Mouse (Mus musculus) kidney, postnatal 4 days (tissue): Measurements from ENCODE around the gene Klhl2.
A peak's percentile ranks its signal among the peaks of the same experiment; 100 is the strongest.

Experiments used
- DNase-seq, 2 experiments: peaks; one replicate each; pipeline ENCODE4 v3.0.0; 2021; ENCODE audit warnings: mixed read lengths in 2 of 2

Klhl2 gene

DNA sequence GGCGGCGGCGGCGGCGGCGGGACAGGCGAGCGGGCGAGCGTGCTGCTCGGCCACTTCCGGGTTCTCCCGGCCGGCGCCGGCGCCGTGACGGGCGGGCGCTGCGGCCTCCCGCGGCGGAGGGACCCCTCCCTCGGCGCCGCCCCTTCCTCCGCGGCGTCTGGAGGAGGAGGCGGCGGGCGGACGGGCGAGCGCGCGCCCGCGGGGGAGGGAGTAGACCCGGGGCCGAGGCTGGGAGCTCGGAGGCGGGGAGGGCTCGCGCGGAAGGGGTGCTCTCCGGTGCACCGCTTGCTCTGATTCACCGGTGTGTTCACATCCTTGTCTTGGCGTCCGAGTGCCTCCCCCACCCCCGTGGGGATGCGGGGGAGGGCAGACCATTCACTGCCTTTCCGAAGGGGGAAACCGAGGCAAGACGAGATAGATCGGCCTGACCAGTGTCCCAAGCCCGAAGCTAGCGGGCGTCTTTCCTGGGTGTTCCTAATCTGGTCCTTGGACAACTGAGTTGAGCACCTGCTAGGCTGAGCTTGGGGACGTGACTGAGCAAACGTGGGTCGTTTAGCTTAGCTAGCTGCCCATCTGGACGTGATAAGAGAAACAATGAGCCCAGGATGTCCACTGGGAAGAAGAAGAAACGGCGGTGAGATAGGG is at the start of gene Klhl2:
Klhl2 (minus strand) TSS at position 121 of the 645 bp plus-strand sequence.
- peak; percentile 80 to 86 for DNase-seq

DNA sequence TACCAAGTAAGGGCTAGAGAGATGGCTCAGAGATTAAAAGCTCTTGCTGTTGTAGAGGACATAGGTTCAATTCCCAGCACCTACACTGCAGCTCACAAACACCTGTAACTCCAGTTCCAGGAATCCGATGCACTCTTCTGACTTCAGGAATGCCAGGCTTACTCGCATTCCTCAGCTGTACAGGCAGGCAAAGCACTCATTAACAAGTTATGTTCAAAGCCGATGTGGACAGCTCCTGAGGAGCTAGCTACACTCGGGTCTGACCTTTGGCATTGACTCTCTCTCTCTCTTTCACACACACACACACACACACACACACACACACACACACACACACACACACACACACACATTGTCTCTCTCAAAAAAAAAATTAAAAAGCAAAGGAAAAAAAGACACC is 48.9 kb upstream of the Klhl2 start:
- DNase-seq, result no peak

DNA sequence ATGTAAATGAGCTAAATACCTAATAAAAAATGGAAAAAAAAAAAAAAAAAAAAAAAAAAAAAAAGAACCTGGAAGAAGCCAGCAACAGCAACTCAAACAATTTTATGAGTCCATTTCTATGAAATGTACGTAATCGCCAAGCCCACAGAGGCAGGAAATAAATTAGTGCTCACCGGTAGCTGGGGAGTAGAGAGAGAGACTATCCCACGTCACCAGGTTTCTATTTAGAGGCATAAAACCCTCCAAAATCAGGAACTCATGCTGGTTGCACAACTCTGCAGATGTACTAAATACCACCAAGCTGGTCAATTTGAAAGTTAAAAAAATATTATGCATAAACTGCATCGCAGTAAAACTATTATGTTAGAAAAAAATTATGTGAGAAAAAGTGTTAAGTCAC is 46.9 kb upstream of the Klhl2 start:
- no peak for DNase-seq

DNA sequence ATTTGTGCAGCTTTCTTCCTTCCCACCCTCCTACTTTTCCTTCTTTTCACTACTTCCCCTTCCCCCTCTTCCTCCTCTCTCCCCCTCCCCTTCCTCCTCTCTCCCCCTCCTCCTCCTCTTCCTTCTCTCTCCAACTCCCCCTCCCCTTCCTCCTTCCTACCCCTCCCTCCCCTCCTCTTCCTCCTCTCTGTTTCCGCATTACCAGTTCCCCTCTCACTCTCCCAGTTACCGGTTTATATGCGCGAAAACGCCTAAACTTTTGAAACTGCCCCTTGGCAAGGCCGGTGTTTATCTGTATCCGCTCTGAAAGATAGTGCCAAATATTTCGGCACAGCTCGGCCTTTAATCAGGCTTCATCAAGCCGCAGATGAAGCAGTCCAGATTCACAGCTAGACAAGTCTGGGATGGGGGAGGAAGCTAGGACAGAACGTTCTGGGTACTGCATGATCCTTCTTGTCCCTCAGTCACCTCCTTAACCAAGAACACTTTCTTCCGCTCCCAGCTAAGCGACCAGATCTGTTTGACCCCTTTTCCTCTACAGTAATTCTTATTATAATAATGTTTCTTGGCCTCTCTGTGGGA is 30.9 kb upstream of the Klhl2 start:
- peak; percentile 9 to 18 for DNase-seq

DNA sequence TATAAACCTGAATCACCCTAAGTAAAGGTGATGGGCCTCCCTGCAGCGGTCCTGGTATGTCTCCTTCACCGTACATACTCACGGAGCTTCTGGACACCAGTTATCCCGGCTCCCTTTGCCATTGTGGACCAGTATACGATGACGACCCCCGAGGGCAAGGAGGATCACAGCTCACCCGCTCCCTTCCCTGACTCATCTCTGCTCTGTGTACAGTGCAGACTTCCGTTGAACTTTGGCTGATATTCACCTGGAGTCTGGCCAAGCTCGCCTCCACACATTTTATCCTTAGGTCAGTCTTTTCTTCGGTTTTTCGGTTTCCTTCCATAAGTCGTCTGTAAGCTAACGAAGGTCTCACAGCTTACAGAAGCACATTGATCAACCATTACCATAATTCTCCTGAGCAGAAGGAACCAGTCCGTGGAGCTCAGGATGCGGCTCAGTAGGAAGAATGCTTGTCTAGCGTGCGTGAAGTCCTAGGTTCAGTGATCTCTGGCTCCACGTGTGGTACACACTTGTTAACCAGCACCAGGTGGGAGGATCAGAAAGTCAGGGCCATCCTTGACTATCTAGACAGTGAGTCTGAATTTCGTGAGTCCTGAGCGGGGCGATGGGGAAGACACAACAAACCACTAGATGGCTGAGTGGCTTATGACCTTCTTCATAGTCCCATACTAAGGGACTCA is 28.0 kb upstream of the Klhl2 start:
- peak; percentile 19 to 50 for DNase-seq

DNA sequence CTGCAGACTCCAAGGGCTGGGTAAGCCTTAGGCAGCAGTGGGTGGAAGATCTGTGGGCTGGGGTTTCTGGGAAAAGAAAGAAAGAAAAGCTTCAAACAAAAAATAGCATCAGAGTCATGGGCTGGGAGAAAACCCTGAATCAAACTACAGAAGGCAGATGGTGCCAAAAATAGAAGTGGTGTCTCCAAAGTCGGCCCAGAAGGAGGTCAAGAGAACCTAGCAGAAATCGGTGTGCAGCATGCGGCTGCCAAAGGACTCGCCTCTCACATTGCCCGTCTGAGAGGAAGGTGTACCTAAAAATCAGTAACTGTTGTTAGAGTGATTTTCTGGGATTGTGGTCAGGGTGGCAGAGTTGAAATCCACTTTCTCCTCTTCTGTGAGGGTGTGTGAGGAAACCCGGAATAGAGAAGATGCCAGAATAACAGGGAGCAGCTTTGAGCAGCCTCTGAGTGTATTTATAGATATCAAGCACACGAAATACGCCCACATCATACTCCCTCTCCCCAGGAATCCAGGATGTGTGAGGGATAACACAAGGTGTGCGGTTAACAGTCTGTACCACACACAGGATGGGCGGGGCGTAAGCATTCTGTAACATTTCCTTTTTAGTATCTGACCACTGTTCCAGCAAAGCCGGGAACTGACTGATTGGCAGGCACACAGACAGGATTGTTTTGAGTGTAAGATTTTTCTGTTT is 21.8 kb upstream of the Klhl2 start:
- no peak for DNase-seq

DNA sequence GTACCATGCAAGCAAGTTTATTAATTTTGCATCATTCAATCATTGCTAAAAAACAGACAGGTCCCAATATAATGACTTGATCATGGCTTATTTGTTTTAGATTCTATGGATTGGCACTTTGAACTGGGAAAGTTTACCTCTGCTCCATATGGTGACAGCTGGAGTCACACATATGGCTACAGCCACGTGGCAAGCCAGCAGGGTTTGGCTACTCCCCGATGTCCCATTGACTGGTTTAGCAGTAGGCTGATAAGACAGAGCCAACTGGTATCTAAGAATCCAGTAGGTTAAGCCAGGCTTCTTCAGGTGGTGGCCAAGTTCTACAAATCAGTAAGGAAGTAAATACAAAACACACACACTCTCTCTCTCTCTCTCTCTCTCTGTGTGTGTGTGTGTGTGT is 20.4 kb upstream of the Klhl2 start:
- DNase-seq, result no peak

DNA sequence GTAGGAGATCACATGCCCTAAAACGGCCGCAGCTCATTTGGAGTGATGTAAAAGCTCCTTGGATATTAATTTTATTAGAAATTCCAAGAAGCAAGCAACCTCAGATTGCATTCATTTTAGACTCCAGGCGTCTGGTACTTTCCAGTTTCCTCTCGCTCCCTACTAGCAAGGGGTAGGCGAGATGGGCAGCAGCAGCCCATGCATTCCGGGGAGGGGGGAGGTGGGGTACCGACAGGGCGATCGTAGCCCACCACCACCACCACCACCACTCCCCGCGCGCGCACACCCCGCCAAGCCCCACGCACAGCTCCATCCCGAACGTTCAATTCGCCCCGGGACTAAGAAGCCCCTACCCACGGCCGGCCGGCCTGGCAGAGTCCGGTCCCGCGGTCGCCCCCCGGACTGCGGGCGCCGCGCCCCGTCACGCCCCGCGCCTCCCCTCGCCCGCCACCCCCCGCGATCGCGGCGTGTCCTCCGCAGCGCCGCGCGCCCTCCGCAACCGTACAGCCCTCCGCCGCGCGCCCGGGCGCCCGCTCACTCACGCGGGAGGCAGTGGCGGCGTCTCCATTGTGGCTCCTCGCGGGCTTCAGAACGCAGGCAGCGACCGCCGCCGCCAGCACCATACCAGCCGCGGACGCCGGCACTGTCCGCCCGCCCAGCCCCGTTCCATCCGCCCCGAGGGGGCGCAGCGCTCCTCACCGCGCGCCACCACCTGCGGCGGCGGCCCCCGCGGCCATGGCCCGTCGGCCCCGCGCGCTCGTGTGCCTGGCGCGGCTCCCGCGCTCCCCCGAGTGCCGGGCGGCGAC is 523 bp downstream of the Klhl2 start:
- peak; percentile 66 to 78 for DNase-seq

DNA sequence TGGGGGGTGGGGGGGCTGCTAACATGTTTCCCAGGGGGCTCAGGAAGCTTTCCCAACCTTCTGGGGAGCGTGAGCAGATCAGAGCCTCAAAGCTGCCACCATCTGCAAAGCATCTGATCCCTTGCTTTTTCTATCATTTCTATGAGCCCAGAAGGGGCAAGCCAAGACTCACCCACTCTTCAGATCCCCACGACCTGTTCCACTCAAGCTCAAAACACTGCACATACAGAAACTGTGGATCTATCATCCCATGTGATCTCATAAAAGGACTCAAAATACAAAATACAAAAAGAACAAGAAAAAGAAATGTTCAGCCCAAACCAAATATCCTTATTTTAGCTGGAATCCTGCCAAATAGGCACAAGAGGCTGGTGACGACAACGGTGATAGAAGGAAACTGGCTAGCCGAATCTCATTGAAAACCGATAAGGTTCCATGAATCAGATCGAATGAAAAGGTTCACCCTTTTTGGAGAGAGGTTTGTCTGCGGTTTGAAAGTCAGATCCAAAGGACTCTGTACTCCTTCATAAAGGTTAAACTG is 1.5 kb downstream of the Klhl2 start:
- DNase-seq, result no peak

DNA sequence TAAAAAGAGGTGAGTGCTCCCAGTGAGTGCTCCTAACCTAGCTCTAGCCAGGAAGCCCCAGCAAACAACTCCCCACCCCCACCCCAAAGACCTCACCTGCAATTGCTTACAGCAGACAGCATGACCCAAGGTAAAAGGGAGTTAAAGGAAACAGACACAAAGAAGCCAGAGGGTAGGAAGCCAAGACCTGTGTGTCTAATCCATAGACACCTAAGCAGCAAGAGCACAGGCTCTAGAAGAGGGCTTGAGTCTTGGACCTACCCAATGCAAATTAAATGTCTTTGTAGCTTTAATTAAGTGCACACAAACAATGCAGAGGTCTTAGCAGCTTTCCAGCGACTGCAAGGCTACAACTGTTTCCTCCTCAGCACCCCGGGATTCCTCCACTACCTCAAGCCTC is 2.2 kb downstream of the Klhl2 start:
- no peak for DNase-seq

DNA sequence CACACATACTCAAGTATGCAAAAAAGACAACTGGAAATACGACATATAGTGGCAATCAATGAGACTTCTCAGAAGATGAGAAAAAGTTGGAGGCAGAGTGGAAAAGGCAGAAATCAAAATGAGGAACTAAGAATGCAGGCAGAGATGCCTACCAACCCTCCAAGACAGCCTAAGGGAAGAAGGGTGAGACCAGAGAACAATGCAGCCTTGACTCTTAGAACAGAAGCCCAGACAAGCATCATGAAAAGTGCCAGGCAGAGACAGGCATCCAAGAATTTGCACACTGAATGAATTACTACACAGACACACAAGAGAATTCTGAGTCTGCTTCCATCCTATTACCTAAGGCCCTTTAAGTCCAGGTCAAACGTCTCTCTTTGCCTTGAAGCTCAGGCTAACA is 2.6 kb downstream of the Klhl2 start:
- DNase-seq, result no peak

DNA sequence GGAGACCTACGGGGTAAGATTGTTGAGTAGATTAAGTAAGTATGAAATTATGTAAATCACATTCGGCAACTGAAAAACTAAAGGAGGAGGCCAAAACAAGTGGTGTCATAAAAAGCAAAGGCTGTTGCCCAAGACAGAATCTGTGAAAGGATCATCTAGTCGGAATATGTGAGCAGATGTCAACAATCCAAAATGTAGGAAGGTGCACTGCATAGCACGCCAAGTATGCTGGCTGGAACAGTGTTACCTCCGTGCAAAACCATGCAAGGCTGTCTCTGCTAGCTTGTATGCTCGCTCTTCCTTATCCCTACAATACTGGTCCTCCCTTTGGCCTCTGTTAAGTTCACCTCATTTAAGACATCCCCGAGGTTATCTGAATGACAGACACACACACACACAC is 4.5 kb downstream of the Klhl2 start:
- no peak for DNase-seq

DNA sequence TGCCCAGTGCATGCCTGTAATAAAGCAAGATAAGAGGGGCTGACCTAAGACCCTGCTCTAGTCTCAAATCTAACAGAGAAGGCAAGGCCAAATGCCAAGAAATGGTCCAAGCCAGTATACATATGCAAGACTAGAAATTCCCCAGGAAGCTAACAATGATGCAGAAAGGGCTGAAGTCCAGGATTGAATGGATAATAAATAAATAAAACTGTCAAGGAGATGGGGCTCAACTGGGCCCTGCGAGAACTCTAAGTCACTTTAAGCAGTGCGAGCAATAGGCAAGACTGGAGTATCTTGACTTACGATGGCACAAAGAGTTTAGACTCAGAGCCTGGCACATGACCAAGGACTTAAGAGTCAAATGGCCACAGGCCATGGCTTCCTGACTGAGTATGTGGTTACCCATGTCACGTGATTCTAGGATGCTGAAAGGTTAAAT is 5.8 kb downstream of the Klhl2 start:
- DNase-seq, result no peak

DNA sequence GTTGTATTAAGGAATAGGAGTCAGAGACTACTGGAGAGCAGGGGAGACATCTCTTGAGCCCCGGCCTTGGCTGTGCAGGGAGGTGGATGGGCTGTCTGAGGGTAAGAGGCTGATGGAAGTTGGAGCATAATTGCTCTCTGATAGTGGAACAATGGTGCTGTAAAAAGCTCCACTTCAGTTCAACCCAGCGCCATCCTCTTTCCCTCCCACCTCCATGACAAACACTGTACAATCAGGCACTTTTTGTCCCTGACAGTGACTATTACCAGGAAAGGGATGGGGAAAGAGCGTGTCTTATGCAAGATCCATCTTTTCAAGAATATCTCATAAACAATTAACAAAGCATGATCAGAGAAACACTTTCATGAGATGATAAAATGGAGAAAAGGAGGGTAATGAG is 6.6 kb downstream of the Klhl2 start:
- DNase-seq, result no peak

DNA sequence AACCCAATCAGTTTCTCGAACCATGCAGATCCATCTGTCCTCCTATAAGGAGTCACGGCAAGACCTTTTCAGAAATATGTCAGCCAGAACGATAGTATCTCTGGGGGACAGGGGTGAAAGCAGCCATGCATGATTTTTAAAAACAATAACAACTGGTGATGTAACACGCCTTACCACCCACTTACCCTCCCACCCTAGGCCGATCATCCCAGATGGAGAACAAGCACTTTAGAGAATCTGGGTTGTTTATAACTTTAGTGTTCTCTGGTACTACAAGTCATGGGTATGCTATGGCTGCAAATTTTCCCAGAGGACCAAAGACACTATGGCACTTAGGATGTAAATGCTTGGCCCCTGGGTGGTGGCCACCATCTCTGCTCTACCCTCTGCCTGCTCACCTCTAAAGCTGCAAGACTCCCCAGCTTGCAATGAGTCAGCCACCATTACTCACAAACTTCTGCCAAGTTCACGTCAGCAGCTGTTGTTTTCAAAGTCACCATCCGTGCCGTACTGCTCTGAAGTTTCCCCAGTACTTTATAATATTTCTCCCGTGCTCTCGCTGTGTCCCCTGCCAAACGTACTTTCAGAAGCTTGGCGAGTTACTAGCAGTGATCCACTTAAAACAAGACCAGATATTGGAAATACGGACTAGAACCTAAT is 7.9 kb downstream of the Klhl2 start:
- DNase-seq, result peak in 1 of 2 experiments; percentile 37

DNA sequence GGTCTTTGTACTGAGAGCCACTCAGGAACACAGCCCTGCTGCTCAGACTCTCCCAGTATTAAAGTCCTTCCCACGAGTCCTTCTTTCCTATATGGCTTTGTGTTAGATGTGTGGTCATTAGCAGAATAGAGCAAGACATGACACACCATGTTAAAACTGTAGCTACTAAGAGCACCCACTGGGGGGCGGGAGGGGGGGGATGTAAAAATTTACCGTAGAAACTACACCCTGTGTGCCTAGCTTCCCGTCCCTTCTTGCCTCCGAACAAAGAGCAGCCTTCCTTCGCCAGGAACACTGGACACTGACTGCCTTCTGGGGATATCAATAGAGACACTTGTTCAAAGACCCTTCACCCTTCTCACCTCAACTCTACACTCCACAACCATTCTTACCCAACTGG is 10.2 kb downstream of the Klhl2 start:
- DNase-seq, result no peak

DNA sequence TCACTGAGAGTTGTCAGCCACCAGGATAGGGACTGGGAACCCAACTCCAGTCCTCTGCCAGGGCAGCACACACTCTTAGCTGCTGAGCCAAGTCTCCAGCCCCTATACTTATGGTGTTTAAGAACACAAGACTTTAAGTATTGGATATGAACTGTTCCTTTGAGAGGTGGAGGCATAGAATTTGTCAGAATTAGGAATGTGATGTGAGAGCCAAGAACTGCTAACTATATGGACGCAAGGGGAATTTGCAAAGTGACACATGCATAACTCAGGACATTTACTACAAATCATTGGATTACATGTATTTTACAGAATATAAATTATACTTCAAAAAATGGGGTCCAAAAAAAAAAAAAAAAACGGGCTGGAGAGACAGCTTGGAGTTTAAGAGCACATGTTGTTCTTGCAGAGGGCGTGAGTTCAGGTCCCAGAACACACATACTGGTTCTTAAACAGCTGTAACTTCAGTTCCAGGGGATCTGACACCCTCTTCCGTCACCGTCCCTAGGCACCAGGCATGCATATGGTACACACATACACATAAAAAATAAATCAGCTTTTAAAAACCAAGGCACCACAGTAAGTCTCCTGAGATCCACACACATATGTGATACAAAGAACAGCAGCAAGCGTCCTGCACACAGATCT is 14.2 kb downstream of the Klhl2 start:
- no peak for DNase-seq

DNA sequence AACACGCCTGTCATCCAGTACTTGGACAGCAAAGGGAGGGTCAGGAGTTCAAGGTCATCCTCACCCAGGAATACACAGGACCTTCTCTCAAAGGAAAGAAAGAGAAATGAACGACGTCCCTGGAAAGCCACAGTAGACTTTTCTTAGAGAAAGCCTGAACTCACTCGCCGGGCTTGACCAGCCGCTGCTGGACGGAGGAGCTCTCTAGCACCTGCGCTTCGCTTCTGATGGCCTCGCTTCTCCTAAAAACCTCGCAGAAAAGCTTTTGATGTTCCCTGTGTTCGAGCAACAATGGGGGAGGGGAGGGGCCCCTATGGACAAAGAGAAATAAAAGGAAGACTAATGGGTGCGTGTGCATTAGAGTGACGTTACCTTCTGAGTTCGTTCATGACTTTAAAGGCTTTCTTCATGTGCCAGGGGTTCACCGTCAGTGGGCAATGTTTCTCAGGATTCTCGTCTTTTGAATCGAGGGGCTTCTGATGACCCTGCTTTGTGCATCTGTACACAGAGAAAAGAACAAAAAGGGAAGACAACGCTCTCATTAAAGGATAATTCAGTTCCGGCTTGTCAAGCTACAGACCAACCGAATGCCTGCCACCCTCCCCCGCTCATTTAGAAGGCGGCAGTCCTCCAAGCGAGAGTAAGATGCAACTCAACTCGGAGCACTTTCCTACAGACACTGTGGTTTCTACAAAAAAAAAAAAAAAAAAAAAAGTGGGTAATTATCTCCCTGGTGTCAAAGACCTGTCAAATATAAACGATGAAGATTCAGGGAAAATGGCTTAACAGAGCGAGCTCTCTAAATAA is 15.5 kb downstream of the Klhl2 start:
- DNase-seq, result no peak

DNA sequence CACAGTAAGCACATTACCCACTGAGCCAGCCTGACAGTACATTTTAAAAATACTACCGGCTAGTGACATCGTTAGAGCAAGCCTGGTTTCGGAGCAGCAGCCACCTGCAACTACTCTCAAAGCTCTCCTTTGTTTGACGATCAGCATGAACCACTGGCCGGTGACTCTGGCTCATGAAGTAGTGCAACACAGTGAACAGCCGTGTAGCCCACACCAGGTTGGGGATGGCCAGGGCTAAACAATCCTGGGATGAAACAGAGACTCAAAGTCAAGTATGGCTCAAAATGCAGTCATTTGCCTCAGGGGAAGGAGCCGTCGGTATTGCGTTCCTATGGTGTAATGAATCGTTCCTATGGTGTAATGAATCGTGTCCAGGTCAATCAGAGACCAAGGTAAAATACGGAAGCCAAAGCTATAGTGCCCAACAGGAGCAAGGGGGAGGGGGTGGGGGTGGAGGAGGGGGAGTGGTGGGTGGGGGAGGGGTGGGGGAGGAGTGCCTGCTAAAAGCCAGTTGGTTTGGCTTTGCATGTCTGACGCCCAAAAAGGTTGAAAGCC is 17.2 kb downstream of the Klhl2 start:
- peak in 1 of 2 experiments; percentile 27 for DNase-seq

DNA sequence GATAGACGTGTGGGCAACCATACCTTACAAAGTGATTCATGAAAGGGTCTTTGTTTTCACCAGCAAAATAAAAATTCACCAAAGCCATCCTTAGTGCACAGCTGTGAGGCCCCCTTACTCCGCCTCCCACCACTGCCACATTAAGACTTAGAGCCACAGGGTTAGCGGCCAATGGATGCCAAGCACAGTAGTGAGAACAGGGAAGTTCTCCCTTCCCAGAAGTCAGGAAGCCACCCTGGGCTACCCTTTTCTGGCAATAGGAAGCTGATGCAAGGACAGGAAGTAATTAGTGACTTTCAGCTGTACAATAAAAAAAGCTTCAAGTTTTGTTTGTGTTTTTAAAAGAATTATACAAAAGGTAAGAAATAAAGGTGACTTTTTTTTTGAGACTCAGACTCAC is 18.2 kb downstream of the Klhl2 start:
- no peak for DNase-seq
